Comparison of ENCODE assay signal across 10 mouse cellular contexts in genomic region chr4:95303337-95303736, GRCm38 (mm10).
DNase-seq lines count a peak whose midpoint lies in the region; ATAC-seq and TF ChIP-seq lines count a peak whose summit lies in the region.
"Had no signal": no experiment of that assay in that cellular context is flagged by ENCODE, and none has a peak within 500 bp of the region (broad histone marks: within the 10 kb centered on the region; RNA-seq: fewer than 3 reads in every experiment).

No protein-coding gene starts in this region.

- ATAC-seq in embryonic facial prominence, embryonic 13.5 days (ENCODE audit: insufficient number of reproducible peaks, insufficient read depth, low FRiP score, low TSS enrichment, low read depth): no peak
- ATAC-seq in intestine, postnatal 0 days: no peak
- ATAC-seq in megakaryocyte-erythroid progenitor cell, adult 5-6 weeks (replicated peaks; ENCODE audit: low FRiP score, low TSS enrichment, poor library complexity, severe bottlenecking): peak; percentile 55; the same call in 1 of the 2 replicates

- no peaks in the 10 kb centered on the region for H3K27me3 ChIP-seq in embryonic facial prominence, embryonic 13.5 days
- no peaks in the 10 kb centered on the region for H3K27me3 ChIP-seq in intestine, postnatal 0 days (replicated peaks; ENCODE audit: control insufficient read depth, insufficient read depth, low read length)
- H3K27me3 ChIP-seq: heart, embryonic 15.5 days; neural tube, embryonic 12.5 days had no signal

- H3K4me2 ChIP-seq in embryonic facial prominence, embryonic 13.5 days: no peak overlapping the region
- H3K4me2 ChIP-seq in intestine, postnatal 0 days (replicated peaks; ENCODE audit: low read depth): 0 out of 2 replicates have a peak overlapping the region, but pooled peaks have one; percentile 25
- H3K4me2 ChIP-seq: heart, embryonic 15.5 days; neural tube, embryonic 12.5 days had no signal

- H3K4me1 ChIP-seq in embryonic facial prominence, embryonic 13.5 days: peaks cover 8% of the 10 kb centered on the region
- H3K4me1 ChIP-seq in intestine, postnatal 0 days (replicated peaks; ENCODE audit: control insufficient read depth, insufficient read depth, low read length): no peaks in the 10 kb centered on the region; the same call in 1 of the 2 replicates
- H3K4me1 ChIP-seq: neural tube, embryonic 12.5 days had no signal

- no peak overlapping the region; the same call in 1 of the 2 replicates for H3K9ac ChIP-seq in embryonic facial prominence, embryonic 13.5 days
- H3K9ac ChIP-seq in intestine, postnatal 0 days (ENCODE audit: low read depth, low read length): no peak overlapping the region
- H3K9ac ChIP-seq: heart, embryonic 15.5 days; neural tube, embryonic 12.5 days had no signal

- 35% methylated on average over 2 of the region's 2 CpGs for WGBS in embryonic facial prominence, embryonic 13.5 days
- 53% methylated on average over 2 of the region's 2 CpGs for WGBS in intestine, postnatal 0 days

- H3K4me3 ChIP-seq in embryonic facial prominence, embryonic 13.5 days: no peak overlapping the region
- H3K4me3 ChIP-seq in intestine, postnatal 0 days (ENCODE audit: low read depth, low read length): no peak overlapping the region
- H3K4me3 ChIP-seq: heart, embryonic 15.5 days; neural tube, embryonic 12.5 days had no signal

- peak; percentile 29 to 35 for DNase-seq in kidney, adult 8-10 months
- DNase-seq in kidney, postnatal 14 days: no peak
- no peak for DNase-seq in urinary bladder, adult 2 months (ENCODE audit: low spot score)
- no peak for DNase-seq in c-Kit-positive CD71-positive TER-119-positive erythroid progenitor cells, embryonic 14.5 days (ENCODE audit: low spot score)
- no peak for DNase-seq in embryo, embryonic 10 days (ENCODE audit: low spot score)

- 0 out of 2 replicates have a peak overlapping the region, but pooled peaks have one; percentile 23 for H3K27ac ChIP-seq in embryonic facial prominence, embryonic 13.5 days
- H3K27ac ChIP-seq in intestine, postnatal 0 days (ENCODE audit: low read depth, low read length): no peak overlapping the region
- H3K27ac ChIP-seq: heart, embryonic 15.5 days; neural tube, embryonic 12.5 days had no signal

- TF ChIP-seq CTCF in intestine, postnatal 0 days (IDR thresholded peaks at IDR 0.05; ENCODE audit: low read depth): no peak

- no peaks in the 10 kb centered on the region for H3K36me3 ChIP-seq in embryonic facial prominence, embryonic 13.5 days
- no peaks in the 10 kb centered on the region for H3K36me3 ChIP-seq in intestine, postnatal 0 days (ENCODE audit: control insufficient read depth, insufficient read depth)
- H3K36me3 ChIP-seq: heart, embryonic 15.5 days; neural tube, embryonic 12.5 days had no signal

- H3K9me3 ChIP-seq in embryonic facial prominence, embryonic 13.5 days: no peaks in the 10 kb centered on the region
- no peaks in the 10 kb centered on the region for H3K9me3 ChIP-seq in intestine, postnatal 0 days (ENCODE audit: control insufficient read depth)
- H3K9me3 ChIP-seq: heart, embryonic 15.5 days; neural tube, embryonic 12.5 days had no signal

Comparison
In these comparisons a context has a peak if more than half of its experiments do, and no peak if none do; other contexts are left out.
1. DNase-seq: peak in kidney, adult 8-10 months (2 of 2); none in kidney, postnatal 14 days (single experiment), urinary bladder, adult 2 months (single experiment), c-Kit-positive CD71-positive TER-119-positive erythroid progenitor cells, embryonic 14.5 days (single experiment) and embryo, embryonic 10 days (single experiment).